Mouse (Mus musculus): ENCODE measurements around the gene 2310050C09Rik. TPM values are rescaled to one million over a fixed set of nuclear protein-coding genes. Genes with fewer than 3 reads are reported as not detected.

Gene 2310050C09Rik
- polyA plus RNA-seq, 1 experiment from 2014 or later = not detected

Other genes with a start within 250 kb of the 2310050C09Rik start
- gene Lce6a, start 248.6 kb downstream of the 2310050C09Rik start, polyA plus RNA-seq (2015; fragmentation: Nextera tagmentation; extraction: Ambion mirVana) = not detected in 2 replicates
- gene Lce1a1, start 221.9 kb downstream of the 2310050C09Rik start, polyA plus RNA-seq (2015; fragmentation: Nextera tagmentation; extraction: Ambion mirVana) = not detected in 2 replicates
- gene Lce1b, start 213.3 kb downstream of the 2310050C09Rik start, polyA plus RNA-seq (2015; fragmentation: Nextera tagmentation; extraction: Ambion mirVana) = not detected in 2 replicates
- gene Lce1a2, start 199.9 kb downstream of the 2310050C09Rik start, polyA plus RNA-seq (2015; fragmentation: Nextera tagmentation; extraction: Ambion mirVana) = not detected in 2 replicates
- gene Lce1c, start 191.0 kb downstream of the 2310050C09Rik start, polyA plus RNA-seq (2015; fragmentation: Nextera tagmentation; extraction: Ambion mirVana) = not detected in 2 replicates
- gene Lce1d, start 183.0 kb downstream of the 2310050C09Rik start, polyA plus RNA-seq (2015; fragmentation: Nextera tagmentation; extraction: Ambion mirVana) = not detected in 2 replicates
- not detected in 2 replicates for gene Lce1e, start 161.1 kb downstream of the 2310050C09Rik start, polyA plus RNA-seq (2015; fragmentation: Nextera tagmentation; extraction: Ambion mirVana)
- not detected in 2 replicates for gene Lce1f, start 149.9 kb downstream of the 2310050C09Rik start, polyA plus RNA-seq (2015; fragmentation: Nextera tagmentation; extraction: Ambion mirVana)
- not detected in 2 replicates for gene Gm38119, start 131.1 kb downstream of the 2310050C09Rik start, polyA plus RNA-seq (2015; fragmentation: Nextera tagmentation; extraction: Ambion mirVana)
- gene Lce1g, start 117.9 kb downstream of the 2310050C09Rik start, polyA plus RNA-seq (2015; fragmentation: Nextera tagmentation; extraction: Ambion mirVana) = not detected in 2 replicates
- gene Lce1h, start 105.2 kb downstream of the 2310050C09Rik start, polyA plus RNA-seq (2015; fragmentation: Nextera tagmentation; extraction: Ambion mirVana) = not detected in 2 replicates
- gene Lce1i, start 91.3 kb downstream of the 2310050C09Rik start, polyA plus RNA-seq (2015; fragmentation: Nextera tagmentation; extraction: Ambion mirVana) = not detected in 2 replicates
- not detected in 2 replicates for gene Lce1j, start 79.7 kb downstream of the 2310050C09Rik start, polyA plus RNA-seq (2015; fragmentation: Nextera tagmentation; extraction: Ambion mirVana)
- gene Lce1k, start 62.3 kb downstream of the 2310050C09Rik start, polyA plus RNA-seq (2015; fragmentation: Nextera tagmentation; extraction: Ambion mirVana) = not detected in 2 replicates
- not detected in 2 replicates for gene Kprp, start 43.0 kb downstream of the 2310050C09Rik start, polyA plus RNA-seq (2015; fragmentation: Nextera tagmentation; extraction: Ambion mirVana)
- gene Lce1l, start 18.9 kb downstream of the 2310050C09Rik start, polyA plus RNA-seq (2015; fragmentation: Nextera tagmentation; extraction: Ambion mirVana) = not detected in 2 replicates
- gene Lce3a, start 56.0 kb upstream of the 2310050C09Rik start, polyA plus RNA-seq (2015; fragmentation: Nextera tagmentation; extraction: Ambion mirVana) = not detected in 2 replicates
- not detected in 2 replicates for gene Lce3b, start 62.8 kb upstream of the 2310050C09Rik start, polyA plus RNA-seq (2015; fragmentation: Nextera tagmentation; extraction: Ambion mirVana)
- gene Lce3c, start 74.3 kb upstream of the 2310050C09Rik start, polyA plus RNA-seq (2015; fragmentation: Nextera tagmentation; extraction: Ambion mirVana) = not detected in 2 replicates
- gene Lce3d, start 87.2 kb upstream of the 2310050C09Rik start, polyA plus RNA-seq (2015; fragmentation: Nextera tagmentation; extraction: Ambion mirVana) = not detected in 2 replicates
- not detected in 2 replicates for gene Lce3e, start 96.8 kb upstream of the 2310050C09Rik start, polyA plus RNA-seq (2015; fragmentation: Nextera tagmentation; extraction: Ambion mirVana)
- gene Lce3f, start 122.0 kb upstream of the 2310050C09Rik start, polyA plus RNA-seq (2015; fragmentation: Nextera tagmentation; extraction: Ambion mirVana) = not detected in 2 replicates
- gene Crct1, start 145.5 kb upstream of the 2310050C09Rik start, polyA plus RNA-seq (2015; fragmentation: Nextera tagmentation; extraction: Ambion mirVana) = not detected in 2 replicates
- gene Lce1m, start 148.8 kb upstream of the 2310050C09Rik start, polyA plus RNA-seq (2015; fragmentation: Nextera tagmentation; extraction: Ambion mirVana) = not detected in 2 replicates
- not detected in 2 replicates for gene Gm4858, start 198.6 kb upstream of the 2310050C09Rik start, polyA plus RNA-seq (2015; fragmentation: Nextera tagmentation; extraction: Ambion mirVana)